Mouse (Mus musculus): ENCODE results near the gene Zbtb16. TPM values are rescaled to one million over a fixed set of nuclear protein-coding genes. Genes with fewer than 3 reads are reported as not detected.

Zbtb16 gene
- polyA plus RNA-seq, 1 experiment from 2014 or later, result 6.8 TPM

- Histone ChIP-seq H3K4me3 (no peak overlapping the region), H3K9ac (no peak overlapping the region), H3K9me3 (no peaks in the 10 kb centered on the region), H3K4me1 (replicated peaks) (peaks cover 21% of the 10 kb centered on the region), H3K27me3 (no peaks in the 10 kb centered on the region), H3K27ac (replicated peaks) (no peak overlapping the region), H3K4me2 (no peak overlapping the region), H3K36me3 (no peaks in the 10 kb centered on the region)
- no peak for ATAC-seq (ENCODE audit: low FRiP score, low read depth)
- WGBS, result 31% methylated on average over 8 of the region's 8 CpGs
Measured at GRCm38 (mm10) chr9:48795095-48795494, 40.9 kb downstream of the Zbtb16 start.

DNA sequence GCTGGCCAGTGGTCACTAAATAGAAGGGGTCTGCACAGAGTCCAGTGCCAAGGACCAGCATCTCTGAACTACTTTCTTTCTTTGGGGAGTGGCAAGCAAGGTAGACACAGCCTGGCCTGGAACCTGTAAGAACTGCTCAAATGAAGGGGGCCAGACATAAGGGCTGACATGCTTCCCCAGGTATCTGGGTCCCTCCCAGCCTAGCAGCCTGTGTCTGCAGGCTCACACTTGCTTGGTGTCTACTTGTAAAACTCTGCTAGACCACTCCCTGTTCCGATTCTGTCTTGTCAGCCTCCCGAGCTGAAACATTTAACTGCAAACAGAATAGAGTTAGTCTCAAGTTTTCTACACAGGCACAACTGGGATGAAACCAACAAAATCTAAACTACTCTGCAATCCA lies 41.6 kb downstream of the Zbtb16 start:
- ATAC-seq (ENCODE audit: low FRiP score, low read depth), result no peak

DNA sequence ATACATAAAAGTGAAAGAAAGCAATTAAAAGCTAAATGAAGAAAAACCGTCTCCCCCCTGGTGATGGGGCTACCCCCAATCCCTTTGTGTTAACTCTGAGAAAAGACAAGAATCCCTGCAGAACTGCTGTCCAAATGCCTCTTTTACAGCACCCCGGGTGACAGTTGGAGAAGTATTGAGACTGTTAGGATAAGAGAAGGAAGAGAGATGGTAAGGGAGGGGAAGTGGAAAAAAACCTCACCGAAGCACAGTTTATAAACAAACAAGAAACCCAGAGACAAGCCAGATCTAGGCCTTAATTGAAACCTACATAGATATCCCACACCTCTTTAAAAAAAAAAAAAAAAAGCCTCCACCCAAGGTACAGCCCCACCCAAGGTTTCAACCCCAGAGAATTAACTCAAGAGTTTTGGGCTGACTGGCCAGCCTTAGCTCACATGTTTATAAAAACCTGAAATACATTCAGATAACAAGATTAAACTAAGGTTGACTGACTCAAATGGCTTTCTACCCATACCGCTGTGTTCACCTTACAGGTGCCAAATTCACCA lies 42.3 kb downstream of the Zbtb16 start:
- Histone ChIP-seq H3K4me3 (no peak overlapping the region), H3K4me1 (replicated peaks) (peaks cover 21% of the 10 kb centered on the region), H3K4me2 (no peak overlapping the region), H3K9me3 (no peaks in the 10 kb centered on the region), H3K27ac (replicated peaks) (no peak overlapping the region), H3K36me3 (no peaks in the 10 kb centered on the region), H3K9ac (no peak overlapping the region), H3K27me3 (no peaks in the 10 kb centered on the region)
- ATAC-seq (ENCODE audit: low FRiP score, low read depth), result no peak
- 57% methylated on average over 4 of the region's 4 CpGs for WGBS

More for the DNA sequence above, 41.6 kb downstream of the Zbtb16 start:
- H3K9me3 ChIP-seq, result no peaks in the 10 kb centered on the region
- no peaks in the 10 kb centered on the region for H3K36me3 ChIP-seq
- no peak overlapping the region for H3K9ac ChIP-seq
- no peak overlapping the region for H3K27ac ChIP-seq (replicated peaks)
- no peaks in the 10 kb centered on the region for H3K27me3 ChIP-seq
- no peak overlapping the region for H3K4me3 ChIP-seq
- H3K4me1 ChIP-seq (replicated peaks), result peaks cover 21% of the 10 kb centered on the region
- no peak overlapping the region for H3K4me2 ChIP-seq
- WGBS, result 83% methylated on average over 2 of the region's 2 CpGs

GRCm38 (mm10) chr9:48790575-48790974 lies 45.4 kb downstream of the Zbtb16 start:
- H3K4me3 ChIP-seq, result no peak overlapping the region
- 79% methylated on average over 10 of the region's 10 CpGs for WGBS
- no peak for ATAC-seq (ENCODE audit: low FRiP score, low read depth)
- no peak overlapping the region for H3K9ac ChIP-seq
- no peak overlapping the region for H3K4me2 ChIP-seq
- no peaks in the 10 kb centered on the region for H3K36me3 ChIP-seq
- H3K9me3 ChIP-seq, result no peaks in the 10 kb centered on the region
- no peaks in the 10 kb centered on the region for H3K27me3 ChIP-seq
- H3K27ac ChIP-seq (replicated peaks), result no peak overlapping the region
- H3K4me1 ChIP-seq (replicated peaks), result peaks cover 17% of the 10 kb centered on the region

DNA sequence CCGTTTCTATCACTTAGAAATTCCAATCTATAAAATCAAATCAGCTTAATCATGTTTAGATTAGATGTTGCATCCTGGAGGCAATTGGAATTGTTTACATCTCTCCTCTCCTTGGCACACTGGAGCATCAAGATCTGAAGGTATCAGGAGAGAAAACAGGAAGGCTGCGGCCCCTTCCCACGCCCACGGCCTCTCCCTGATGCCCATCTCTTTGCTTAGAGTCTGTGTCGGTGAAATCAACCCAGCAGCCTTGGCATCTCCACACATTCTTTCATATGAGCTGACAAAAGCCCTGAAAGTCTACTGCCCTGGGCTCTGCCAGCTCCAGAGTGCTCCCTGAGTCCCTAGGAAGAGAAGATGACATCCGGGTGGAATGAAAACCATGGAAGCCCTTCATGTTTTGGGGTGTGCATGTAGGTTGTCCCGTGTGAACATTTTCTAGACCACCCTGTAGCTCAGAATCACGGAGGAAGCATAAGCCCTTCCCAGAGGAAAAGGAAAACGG lies 48.1 kb downstream of the Zbtb16 start:
- Histone ChIP-seq H3K4me2 (no peak overlapping the region), H3K9ac (no peak overlapping the region), H3K4me3 (no peak overlapping the region), H3K4me1 (replicated peaks) (peaks cover 8% of the 10 kb centered on the region), H3K9me3 (no peaks in the 10 kb centered on the region), H3K27me3 (0 out of 2 replicates have a peak, but pooled peaks cover 2% of the 10 kb centered on the region), H3K36me3 (no peaks in the 10 kb centered on the region), H3K27ac (replicated peaks) (peak overlapping the region; percentile 34; the same call in 1 of the 2 replicates)
- no peak for ATAC-seq (ENCODE audit: low FRiP score, low read depth)
- WGBS, result 71% methylated on average over 9 of the region's 9 CpGs

GRCm38 (mm10) chr9:48787321-48787720 lies 48.7 kb downstream of the Zbtb16 start:
- Histone ChIP-seq H3K4me1 (replicated peaks) (peaks cover 8% of the 10 kb centered on the region), H3K27ac (replicated peaks) (no peak overlapping the region), H3K9ac (no peak overlapping the region), H3K4me3 (no peak overlapping the region), H3K9me3 (no peaks in the 10 kb centered on the region), H3K36me3 (no peaks in the 10 kb centered on the region), H3K27me3 (0 out of 2 replicates have a peak, but pooled peaks cover 3% of the 10 kb centered on the region), H3K4me2 (no peak overlapping the region)
- WGBS, result 60% methylated on average over 1 of the region's 1 CpGs
- no peak for ATAC-seq (ENCODE audit: low FRiP score, low read depth)

DNA sequence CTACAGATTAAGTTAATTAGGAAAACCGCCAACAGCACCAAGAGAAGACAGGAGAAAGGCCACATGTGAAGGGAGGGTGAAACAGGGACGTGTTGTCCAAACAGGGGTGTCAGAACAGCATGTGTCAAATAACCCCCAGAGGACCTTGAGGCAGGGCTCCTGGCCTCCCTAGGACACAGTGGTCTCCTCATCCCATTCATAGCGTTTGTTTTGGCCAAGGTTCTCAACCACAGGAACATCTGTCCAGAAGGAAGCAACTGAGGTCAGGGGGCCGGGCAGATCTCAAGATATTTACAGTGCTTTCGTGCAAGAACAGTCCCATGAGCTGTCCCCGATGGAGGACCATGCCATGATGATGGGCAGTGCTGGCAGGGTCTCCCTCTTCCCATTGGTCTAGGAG lies 49.2 kb downstream of the Zbtb16 start:
- Histone ChIP-seq H3K4me3 (no peak overlapping the region), H3K27ac (replicated peaks) (no peak overlapping the region), H3K27me3 (0 out of 2 replicates have a peak, but pooled peaks cover 3% of the 10 kb centered on the region), H3K4me1 (replicated peaks) (peaks cover 8% of the 10 kb centered on the region), H3K9ac (no peak overlapping the region), H3K4me2 (no peak overlapping the region), H3K36me3 (no peaks in the 10 kb centered on the region), H3K9me3 (no peaks in the 10 kb centered on the region)
- ATAC-seq (ENCODE audit: low FRiP score, low read depth), result no peak
- 70% methylated on average over 6 of the region's 6 CpGs for WGBS

GRCm38 (mm10) chr9:48784937-48785336 lies 51.1 kb downstream of the Zbtb16 start:
- Histone ChIP-seq H3K4me1 (replicated peaks) (peaks cover 8% of the 10 kb centered on the region), H3K27ac (replicated peaks) (no peak overlapping the region), H3K4me3 (no peak overlapping the region), H3K36me3 (no peaks in the 10 kb centered on the region), H3K27me3 (0 out of 2 replicates have a peak, but pooled peaks cover 3% of the 10 kb centered on the region), H3K4me2 (no peak overlapping the region), H3K9me3 (no peaks in the 10 kb centered on the region), H3K9ac (no peak overlapping the region)
- 78% methylated on average over 6 of the region's 6 CpGs for WGBS
- no peak for ATAC-seq (ENCODE audit: low FRiP score, low read depth)

DNA sequence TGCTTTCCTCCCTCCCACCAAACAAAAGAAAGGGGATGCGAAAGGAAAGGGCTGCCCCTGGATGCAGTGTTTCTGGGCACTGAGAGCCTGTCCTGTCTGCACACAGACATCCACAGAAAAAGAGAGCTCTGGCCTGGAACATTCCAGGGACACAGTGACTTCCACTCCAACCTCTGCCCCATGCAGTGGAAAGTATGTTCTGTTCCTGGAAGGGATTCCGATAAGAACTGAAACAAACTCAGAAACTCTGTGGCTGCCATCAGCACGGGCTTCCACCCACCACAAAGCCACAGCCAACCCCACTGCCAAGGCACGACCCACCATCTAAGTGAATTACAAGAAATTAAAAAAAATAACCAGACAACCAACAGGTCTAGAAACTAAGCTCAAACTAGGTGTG lies 52.7 kb downstream of the Zbtb16 start:
- H3K4me3 ChIP-seq, result no peak overlapping the region
- ATAC-seq (ENCODE audit: low FRiP score, low read depth), result no peak
- H3K4me1 ChIP-seq (replicated peaks), result peaks cover 14% of the 10 kb centered on the region
- H3K4me2 ChIP-seq, result no peak overlapping the region
- no peaks in the 10 kb centered on the region for H3K9me3 ChIP-seq
- 0 out of 2 replicates have a peak, but pooled peaks cover 3% of the 10 kb centered on the region for H3K27me3 ChIP-seq
- WGBS, result 66% methylated on average over 4 of the region's 4 CpGs
- H3K27ac ChIP-seq (replicated peaks), result no peak overlapping the region
- no peaks in the 10 kb centered on the region for H3K36me3 ChIP-seq
- no peak overlapping the region for H3K9ac ChIP-seq

DNA sequence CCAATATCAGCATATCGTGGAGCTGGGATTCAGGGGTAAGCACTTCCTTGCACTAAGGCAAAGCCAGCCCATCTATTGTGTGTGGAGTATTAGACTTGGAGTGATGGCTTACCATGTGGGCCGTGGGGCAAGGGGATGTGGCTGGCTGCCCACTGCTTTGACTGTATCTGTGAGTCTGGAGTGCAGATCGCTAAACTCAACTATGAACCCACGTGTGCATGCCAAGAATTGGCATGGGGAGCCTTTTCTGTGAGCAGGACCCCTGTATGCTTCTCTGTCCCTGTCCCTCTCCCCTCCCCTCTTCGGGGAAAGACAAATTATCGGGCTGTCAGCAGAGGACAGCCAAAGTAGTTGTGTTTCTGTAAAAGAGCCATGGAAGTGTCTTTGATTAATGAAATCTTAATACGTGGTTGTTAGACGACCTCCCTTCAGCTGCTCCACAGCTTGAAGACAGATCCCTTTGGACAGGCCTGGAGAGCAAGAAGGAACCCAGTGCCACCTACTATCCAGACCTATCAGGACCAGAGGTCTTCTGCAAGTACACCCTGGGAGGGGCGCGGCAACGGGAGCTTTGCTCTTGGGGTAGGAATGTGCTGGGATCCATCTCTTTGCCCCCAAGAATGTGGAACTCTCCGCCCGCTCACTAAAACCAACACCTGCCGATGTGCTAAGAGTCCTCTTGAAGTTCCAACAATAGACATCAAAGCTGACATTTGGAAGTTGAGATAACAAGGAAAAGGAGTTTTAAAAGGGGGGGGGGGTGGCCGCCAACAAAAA lies 53.5 kb downstream of the Zbtb16 start:
- Histone ChIP-seq H3K4me1 (replicated peaks) (peaks cover 14% of the 10 kb centered on the region), H3K27me3 (0 out of 2 replicates have a peak, but pooled peaks cover 3% of the 10 kb centered on the region), H3K9ac (no peak overlapping the region), H3K36me3 (no peaks in the 10 kb centered on the region), H3K9me3 (no peaks in the 10 kb centered on the region), H3K4me2 (no peak overlapping the region), H3K27ac (replicated peaks) (no peak overlapping the region), H3K4me3 (no peak overlapping the region)
- ATAC-seq (ENCODE audit: low FRiP score, low read depth), result 0 out of 2 replicates have a peak, but pooled peaks have one; percentile 23
- WGBS, result 29% methylated on average over 15 of the region's 15 CpGs

DNA sequence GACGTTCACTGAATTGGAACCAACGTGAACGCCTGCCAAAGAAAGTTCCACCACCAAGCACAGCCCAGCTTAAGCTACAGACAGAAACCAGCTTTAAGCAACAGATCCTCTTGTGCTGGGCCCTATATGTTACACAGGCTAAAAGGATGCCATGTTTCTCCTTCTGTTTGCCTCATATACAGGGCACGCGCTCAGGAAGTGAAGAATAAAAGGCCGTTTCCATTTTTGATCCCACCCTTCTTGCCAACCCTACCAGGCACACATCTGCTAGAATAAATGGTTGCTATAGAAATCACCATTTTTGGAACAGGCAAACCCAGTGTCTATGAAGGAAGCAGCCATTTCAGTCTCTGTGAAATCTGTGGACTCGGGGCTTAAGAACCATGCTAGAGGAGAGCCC lies 59.8 kb downstream of the Zbtb16 start:
- Histone ChIP-seq H3K36me3 (no peaks in the 10 kb centered on the region), H3K27me3 (no peaks in the 10 kb centered on the region), H3K9me3 (no peaks in the 10 kb centered on the region), H3K9ac (no peak overlapping the region), H3K4me1 (replicated peaks) (peaks cover 6% of the 10 kb centered on the region), H3K4me2 (no peak overlapping the region), H3K4me3 (no peak overlapping the region), H3K27ac (replicated peaks) (no peak overlapping the region)
- WGBS, result 78% methylated on average over 7 of the region's 7 CpGs
- ATAC-seq (ENCODE audit: low FRiP score, low read depth), result no peak

GRCm38 (mm10) chr9:48775561-48775960 lies 60.5 kb downstream of the Zbtb16 start:
- Histone ChIP-seq H3K9ac (no peak overlapping the region), H3K4me1 (replicated peaks) (peaks cover 6% of the 10 kb centered on the region), H3K4me2 (no peak overlapping the region), H3K4me3 (no peak overlapping the region), H3K9me3 (no peaks in the 10 kb centered on the region), H3K27ac (replicated peaks) (no peak overlapping the region), H3K36me3 (no peaks in the 10 kb centered on the region), H3K27me3 (no peaks in the 10 kb centered on the region)
- no peak for ATAC-seq (ENCODE audit: low FRiP score, low read depth)
- WGBS, result 67% methylated on average over 2 of the region's 2 CpGs

Measured in hindbrain, embryonic 15.5 days (tissue).